Mouse (Mus musculus) regulatory T cell (primary cell): ENCODE measurements around the gene Gm28998.
"Not testable (repeated sequence)": the region's sequence is repeated elsewhere in the genome, so short reads cannot be mapped to it uniquely, and the experiment has no call there.

Source experiments
- in situ Hi-C: fragments of 300-600 bp; cut with MboI, MseI; formaldehyde crosslinking; loops from one replicate; pipeline ENCODE4 v1.15.1; 2025; ENCODE audit warnings: high pct_unique_total_duplicates

Gene Gm28998

DNA sequence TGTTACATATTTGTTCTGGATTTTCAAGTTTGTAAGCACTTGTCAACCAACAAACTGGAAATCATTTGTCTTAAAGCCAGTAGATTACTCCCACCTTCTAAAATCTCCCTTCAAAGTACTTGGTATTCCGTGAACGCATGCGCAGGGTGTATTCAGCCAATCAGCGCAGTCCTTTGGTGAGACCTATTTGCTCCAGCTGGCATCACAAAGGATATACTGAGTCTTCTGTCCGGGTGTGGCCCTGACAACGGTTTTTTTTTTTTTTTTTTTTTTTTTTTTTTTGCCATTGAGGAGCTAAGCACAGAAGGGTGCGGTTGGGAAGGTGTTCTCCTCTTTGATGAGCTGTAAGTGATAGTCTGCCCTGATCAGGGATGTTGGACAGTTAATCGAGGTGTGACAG is at the start of gene Gm28998:
Gene Gm28998, plus strand, starts transcription at position 301 of the 400 bp plus-strand sequence.
- in situ Hi-C loops = not testable (repeated sequence)
